In genomic region chr3:71545821-71546220, GRCm38 (mm10) we compare ENCODE assay signal across 32 mouse cellular contexts.
"Had no signal": no experiment of that assay in that cellular context is flagged by ENCODE, and none has a peak within 500 bp of the region (broad histone marks: within the 10 kb centered on the region; RNA-seq: fewer than 3 reads in every experiment).

No protein-coding gene starts in this region.

- ATAC-seq: hindbrain, embryonic 16.5 days; hindbrain, postnatal 0 days; inflammation-experienced regulatory T-cells, adult 6 months had no signal

- H3K27me3 ChIP-seq: heart, embryonic 12.5 days; heart, embryonic 13.5 days; heart, embryonic 15.5 days; hindbrain, embryonic 12.5 days; hindbrain, embryonic 13.5 days; hindbrain, embryonic 15.5 days; kidney, embryonic 15.5 days had no signal

- H3K4me2 ChIP-seq: heart, embryonic 11.5 days; heart, embryonic 12.5 days; heart, embryonic 13.5 days; heart, embryonic 15.5 days; hindbrain, embryonic 12.5 days; hindbrain, embryonic 13.5 days; hindbrain, embryonic 14.5 days; hindbrain, embryonic 15.5 days; kidney, embryonic 15.5 days had no signal

- H3K4me1 ChIP-seq: heart, embryonic 10.5 days; heart, embryonic 12.5 days; heart, embryonic 13.5 days; heart, embryonic 15.5 days; hindbrain, embryonic 12.5 days; hindbrain, embryonic 13.5 days; hindbrain, embryonic 15.5 days; kidney, embryonic 15.5 days had no signal

- H3K27ac ChIP-seq: heart, embryonic 10.5 days; heart, embryonic 13.5 days; heart, embryonic 15.5 days; hindbrain, embryonic 12.5 days; hindbrain, embryonic 13.5 days; hindbrain, embryonic 14.5 days; hindbrain, embryonic 15.5 days; hindbrain, postnatal 0 days; kidney, embryonic 15.5 days; kidney, postnatal 0 days; layer of hippocampus, adult 2 months; left cerebral cortex, adult 2 months had no signal

- H3K36me3 ChIP-seq: heart, embryonic 10.5 days; heart, embryonic 12.5 days; heart, embryonic 13.5 days; heart, embryonic 15.5 days; hindbrain, embryonic 12.5 days; hindbrain, embryonic 13.5 days; hindbrain, embryonic 15.5 days; kidney, embryonic 15.5 days had no signal

- H3K9ac ChIP-seq: heart, embryonic 12.5 days; heart, embryonic 13.5 days; heart, embryonic 15.5 days; hindbrain, embryonic 12.5 days; hindbrain, embryonic 13.5 days; hindbrain, embryonic 14.5 days; hindbrain, embryonic 15.5 days; kidney, embryonic 15.5 days had no signal

- DNase-seq: heart, postnatal 10 days; heart, postnatal 14 days; heart, postnatal 36 days; heart, postnatal 4 days; kidney, adult 11 months; kidney, adult 18-20 months; kidney, adult 2 months; kidney, adult 8-10 months; kidney, adult 9 months; kidney, postnatal 10 days; kidney, postnatal 14 days; kidney, postnatal 25 days; kidney, postnatal 36 days; kidney, postnatal 4 days; layer of hippocampus, adult 9-11 months; layer of hippocampus, postnatal 36 days had no signal

- H3K4me3 ChIP-seq: heart, embryonic 10.5 days; heart, embryonic 12.5 days; heart, embryonic 13.5 days; heart, embryonic 15.5 days; hindbrain, embryonic 12.5 days; hindbrain, embryonic 13.5 days; hindbrain, embryonic 15.5 days; kidney, embryonic 15.5 days; layer of hippocampus, adult 2 months; left cerebral cortex, adult 2 months had no signal

- H3K9me3 ChIP-seq: heart, embryonic 10.5 days; heart, embryonic 12.5 days; heart, embryonic 13.5 days; heart, embryonic 15.5 days; hindbrain, embryonic 12.5 days; hindbrain, embryonic 13.5 days; hindbrain, embryonic 15.5 days; kidney, embryonic 15.5 days had no signal
